Mouse (Mus musculus) cortical plate, adult 2 months (tissue): Measurements from ENCODE around the gene Psmb11. TPM values are rescaled to one million over a fixed set of nuclear protein-coding genes. Genes with fewer than 3 reads are reported as not detected.

Source experiments
- H3K27ac ChIP-seq: fragments of 200-500 bp; 2 replicates; pipeline ENCODE4 v1.5.1; 2012; ENCODE audit warnings: low read length, control low read depth, inconsistent platforms; ENCODE audit not compliant: insufficient read depth
- H3K4me1 ChIP-seq: fragments of 200-500 bp; 2 replicates; pipeline ENCODE4 v1.6.1; 2011; ENCODE audit warnings: low read length; ENCODE audit not compliant: control insufficient read depth, insufficient read depth
- H3K4me3 ChIP-seq: fragments of 200-500 bp; 2 replicates; pipeline ENCODE4 v1.5.1; 2011; ENCODE audit warnings: mild to moderate bottlenecking, low read length, control low read depth; ENCODE audit not compliant: insufficient read depth
- CTCF ChIP-seq: fragments of 200-500 bp; IDR thresholded peaks from 2 replicates; pipeline ENCODE4 v1.5.1; 2011; ENCODE audit warnings: mild to moderate bottlenecking, control low read depth, low read length; ENCODE audit not compliant: insufficient read depth; ENCODE audit errors: extremely low read depth
- POLR2A ChIP-seq: fragments of 200-500 bp; IDR thresholded peaks from 2 replicates; pipeline ENCODE4 v1.6.1; 2011; ENCODE audit warnings: mild to moderate bottlenecking, low read length, control low read depth; ENCODE audit not compliant: insufficient read depth; ENCODE audit errors: extremely low read depth
- polyA plus RNA-seq: library from polyadenylated mRNA; depleted of rRNA; stranded (reverse); fragments of >200 nt; gene quantifications from 2 replicates; pipeline ENCODE4 v1.2.3, GENCODE M21; 2012

Psmb11 gene
- polyA plus RNA-seq, 1 experiment = 0.17 TPM

GRCm38 (mm10) chr14:54617152-54617896 is 3.9 kb upstream of the Psmb11 start:
- peak overlapping the region; percentile 67 for H3K4me3 ChIP-seq
- H3K4me1 ChIP-seq = peaks cover 1% of the 10 kb centered on the region; the same call in 1 of the 2 replicates
- TF ChIP-seq POLR2A (no peak), CTCF (no peak)
- peak overlapping the region; percentile 55; the same call in 1 of the 2 replicates for H3K27ac ChIP-seq

- Histone ChIP-seq H3K27ac (peak within 1 kb of the TSS; percentile 55), H3K4me3 (peak within 1 kb of the TSS; percentile 67), H3K4me1 (peaks cover 1% of the 10 kb centered on the region; the same call in 1 of the 2 replicates)
- TF ChIP-seq POLR2A = peak; percentile 72
- TF ChIP-seq CTCF = no peak
Observed at GRCm38 (mm10) chr14:54617897-54618365, 3.3 kb upstream of the Psmb11 start, which contains the start of gene Psmb5. Psmb5 (minus strand) TSS chr14:54618022.

- no peak overlapping the region for H3K27ac ChIP-seq
- H3K4me1 ChIP-seq = no peaks in the 10 kb centered on the region
- no peak for TF ChIP-seq CTCF
- TF ChIP-seq POLR2A = no peak
- H3K4me3 ChIP-seq = no peak overlapping the region
Observed at GRCm38 (mm10) chr14:54623334-54623733, 2.1 kb downstream of the Psmb11 start.

GRCm38 (mm10) chr14:54624976-54625375 is 3.7 kb downstream of the Psmb11 start:
- Histone ChIP-seq H3K27ac (no peak overlapping the region), H3K4me3 (no peak overlapping the region), H3K4me1 (no peaks in the 10 kb centered on the region)
- TF ChIP-seq CTCF (no peak), POLR2A (no peak)

GRCm38 (mm10) chr14:54628103-54628502 is 6.9 kb downstream of the Psmb11 start:
- TF ChIP-seq CTCF (no peak), POLR2A (no peak)
- no peak overlapping the region for H3K27ac ChIP-seq
- H3K4me3 ChIP-seq = no peak overlapping the region
- H3K4me1 ChIP-seq = no peaks in the 10 kb centered on the region

- TF ChIP-seq CTCF (no peak), POLR2A (no peak)
- no peak overlapping the region for H3K27ac ChIP-seq
Observed at GRCm38 (mm10) chr14:54629797-54630196, 8.6 kb downstream of the Psmb11 start.

GRCm38 (mm10) chr14:54630583-54631239 is 9.5 kb downstream of the Psmb11 start:
- no peak overlapping the region for H3K27ac ChIP-seq
- no peak for TF ChIP-seq POLR2A
- no peak for TF ChIP-seq CTCF
- no peaks in the 10 kb centered on the region for H3K4me1 ChIP-seq
- no peak overlapping the region for H3K4me3 ChIP-seq

More at GRCm38 (mm10) chr14:54629797-54630196, 8.6 kb downstream of the Psmb11 start:
- H3K4me3 ChIP-seq = no peak overlapping the region
- no peaks in the 10 kb centered on the region for H3K4me1 ChIP-seq

GRCm38 (mm10) chr14:54631240-54631599 is 10.0 kb downstream of the Psmb11 start:
- Histone ChIP-seq H3K4me3 (no peak overlapping the region), H3K27ac (no peak overlapping the region), H3K4me1 (no peaks in the 10 kb centered on the region)
- no peak for TF ChIP-seq POLR2A
- TF ChIP-seq CTCF = no peak

GRCm38 (mm10) chr14:54632252-54632651 is 11.0 kb downstream of the Psmb11 start:
- no peak overlapping the region for H3K4me3 ChIP-seq
- H3K27ac ChIP-seq = no peak overlapping the region
- no peak for TF ChIP-seq CTCF
- TF ChIP-seq POLR2A = no peak
- no peaks in the 10 kb centered on the region for H3K4me1 ChIP-seq
